Mouse (Mus musculus) cerebellum, postnatal 14 days (tissue): ENCODE measurements at regions not wholly inside any gene's neighbourhood (a gene's known extent, or its start where the extent isn't known, plus 50 kb on each side); places are given as distances from the start of the nearest gene placed in this dataset.
A peak's percentile ranks its signal among the peaks of the same experiment; 100 is the strongest.

Experiments
- DNase-seq, 2 experiments: peaks; one replicate each; pipeline ENCODE4 v3.0.0; 2021; ENCODE audit warnings: mixed read lengths in 2 of 2

DNA sequence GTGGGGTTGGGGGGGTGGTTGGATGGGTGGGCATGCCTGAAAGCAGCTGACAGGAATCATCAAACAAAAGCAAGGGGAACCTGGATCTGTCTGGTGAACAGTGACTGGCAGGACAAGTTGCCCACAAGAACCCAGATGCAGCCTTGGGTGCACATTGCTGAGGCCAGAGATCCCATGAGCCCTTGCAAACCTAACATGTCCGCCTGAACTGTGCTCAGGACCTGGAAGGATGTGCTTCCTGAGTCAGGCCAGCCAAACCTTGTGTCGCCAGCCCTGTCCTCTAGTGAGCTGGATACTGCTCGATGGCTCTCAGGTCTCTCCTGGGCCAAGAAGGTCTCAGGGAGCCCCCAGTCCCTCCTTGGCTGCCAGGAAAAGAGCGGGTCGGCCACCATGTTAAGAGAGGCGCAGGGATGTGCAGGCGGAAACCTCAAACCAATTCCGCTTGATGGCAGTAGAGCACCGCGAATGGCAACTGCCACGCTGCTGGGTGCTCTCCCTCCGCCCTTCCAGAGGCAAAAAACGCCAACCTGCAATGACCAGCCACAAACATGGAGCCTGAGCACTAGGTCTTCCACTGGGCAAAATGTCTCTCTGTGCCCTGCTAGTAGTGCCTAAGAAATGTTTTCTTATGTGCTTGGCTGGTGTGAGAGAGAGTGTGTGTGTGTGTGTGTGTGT lies 140.2 kb downstream of the Pls3 start:
- DNase-seq, result peak in 1 of 2 experiments; percentile 80

DNA sequence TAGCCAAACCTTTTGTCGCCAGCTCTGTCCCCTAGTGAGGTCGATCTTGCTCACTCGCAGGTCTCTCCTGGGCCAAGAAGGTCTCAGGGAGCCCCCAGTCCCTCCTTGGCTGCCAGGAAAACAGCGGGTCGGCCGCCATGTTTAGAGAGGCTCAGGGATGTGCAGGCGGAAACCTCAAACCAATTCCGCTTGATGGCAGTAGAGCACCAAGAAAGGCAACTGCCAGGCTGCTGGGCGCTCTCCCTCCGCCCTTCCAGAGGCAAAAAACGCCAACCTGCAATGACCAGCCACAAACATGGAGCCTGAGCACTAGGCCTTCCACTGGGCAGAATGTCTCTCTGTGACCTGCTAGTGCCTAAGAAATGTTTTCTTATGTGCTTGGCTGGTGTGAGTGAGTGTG lies 141.3 kb downstream of the Pls3 start:
- DNase-seq, result peak in 1 of 2 experiments; percentile 93

DNA sequence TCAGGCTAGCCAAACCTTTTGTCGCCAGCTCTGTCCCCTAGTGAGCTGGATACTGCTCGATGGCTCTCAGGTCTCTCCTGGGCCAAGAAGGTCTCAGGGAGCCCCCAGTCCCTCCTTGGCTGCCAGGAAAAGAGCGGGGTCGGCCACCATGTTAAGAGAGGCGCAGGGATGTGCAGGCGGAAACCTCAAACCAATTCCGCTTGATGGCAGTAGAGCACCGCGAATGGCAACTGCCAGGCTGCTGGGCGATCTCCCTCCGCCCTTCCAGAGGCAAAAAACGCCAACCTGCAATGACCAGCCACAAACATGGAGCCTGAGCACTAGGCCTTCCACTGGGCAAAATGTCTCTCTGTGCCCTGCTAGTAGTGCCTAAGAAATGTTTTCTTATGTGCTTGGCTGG lies 145.2 kb downstream of the Pls3 start:
- peak in 1 of 2 experiments; percentile 82 for DNase-seq

DNA sequence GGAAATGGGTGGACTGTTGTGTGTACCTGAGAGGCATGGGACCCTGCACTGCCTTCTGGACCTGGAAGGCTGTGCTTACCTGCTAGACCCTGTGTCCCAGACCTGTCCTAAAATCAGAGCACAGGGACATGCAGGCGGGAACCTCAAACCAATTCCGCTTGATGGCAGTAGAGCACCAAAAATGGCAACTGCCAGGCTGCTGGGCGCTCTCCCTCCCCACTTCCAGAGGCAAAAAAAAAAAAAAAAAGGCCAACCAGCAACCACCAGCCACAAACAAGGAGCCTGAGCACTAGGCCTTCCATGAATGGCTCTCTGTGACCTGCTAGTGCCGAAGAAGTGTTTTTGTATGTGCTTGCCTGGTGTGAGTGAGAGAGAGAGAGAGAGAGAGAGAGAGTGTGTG lies 146.5 kb downstream of the Pls3 start:
- peak in 1 of 2 experiments; percentile 84 for DNase-seq

DNA sequence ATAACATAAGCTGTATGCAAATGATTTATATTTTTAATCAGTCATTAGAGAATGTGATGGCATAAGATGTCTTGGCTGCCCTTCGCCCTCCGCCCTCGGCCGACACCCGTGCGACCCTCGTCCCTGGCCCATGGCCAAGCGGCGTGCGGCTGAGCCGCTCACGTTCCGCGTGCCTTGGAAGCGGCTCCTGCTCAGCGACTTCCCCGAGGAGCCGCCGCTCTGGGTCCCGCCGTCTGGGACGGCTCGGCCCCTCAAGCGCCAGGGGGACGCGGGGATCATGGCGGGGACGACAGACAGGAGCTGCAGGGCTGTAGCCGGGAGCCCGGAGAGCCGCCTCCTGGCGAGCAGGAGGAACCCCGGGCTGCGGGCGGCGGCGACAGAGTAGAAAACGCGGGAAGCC lies 145.5 kb upstream of the Rab39b start:
- DNase-seq, result peak in 1 of 2 experiments; percentile 12

DNA sequence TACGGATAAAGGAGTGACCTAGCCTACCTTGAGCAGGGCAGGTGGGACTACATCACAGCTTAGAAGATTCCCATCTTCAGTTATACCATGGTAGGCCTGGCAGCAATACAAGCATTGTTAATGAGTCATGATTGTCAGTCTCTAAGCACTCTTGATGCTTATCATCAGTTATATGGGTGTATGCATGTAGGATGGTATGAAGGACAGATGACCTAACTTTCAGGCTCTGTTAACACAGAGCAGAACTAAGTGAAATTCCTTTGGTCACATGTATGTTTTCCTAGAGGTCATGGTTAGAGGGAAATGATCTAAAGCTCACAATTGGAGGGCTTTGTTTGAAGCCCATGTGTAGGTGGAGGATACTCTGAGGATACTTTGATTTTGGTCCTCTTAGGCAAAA lies 121.9 kb upstream of the Rab39b start:
- DNase-seq, result no peak

DNA sequence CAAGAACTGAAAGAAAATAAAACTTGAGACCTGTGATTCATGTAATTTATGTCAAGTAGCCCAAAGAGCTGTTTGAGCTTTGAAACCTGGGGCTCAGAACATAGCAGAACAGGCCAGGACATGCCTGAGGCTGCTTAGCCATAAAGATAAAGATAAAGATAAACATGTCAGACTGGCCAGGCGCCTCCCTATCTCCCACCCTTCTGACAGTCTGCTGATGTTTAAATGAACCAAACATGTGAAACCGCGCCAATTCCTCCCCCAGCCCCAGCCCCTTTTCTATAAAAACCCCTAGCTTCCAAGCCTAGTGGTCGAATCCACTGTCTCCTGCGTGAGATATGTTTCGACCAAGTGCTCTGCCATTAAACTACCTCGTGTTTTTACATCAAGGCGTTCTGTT lies 97.2 kb upstream of the Rab39b start:
- peak; percentile 3 to 9 for DNase-seq

DNA sequence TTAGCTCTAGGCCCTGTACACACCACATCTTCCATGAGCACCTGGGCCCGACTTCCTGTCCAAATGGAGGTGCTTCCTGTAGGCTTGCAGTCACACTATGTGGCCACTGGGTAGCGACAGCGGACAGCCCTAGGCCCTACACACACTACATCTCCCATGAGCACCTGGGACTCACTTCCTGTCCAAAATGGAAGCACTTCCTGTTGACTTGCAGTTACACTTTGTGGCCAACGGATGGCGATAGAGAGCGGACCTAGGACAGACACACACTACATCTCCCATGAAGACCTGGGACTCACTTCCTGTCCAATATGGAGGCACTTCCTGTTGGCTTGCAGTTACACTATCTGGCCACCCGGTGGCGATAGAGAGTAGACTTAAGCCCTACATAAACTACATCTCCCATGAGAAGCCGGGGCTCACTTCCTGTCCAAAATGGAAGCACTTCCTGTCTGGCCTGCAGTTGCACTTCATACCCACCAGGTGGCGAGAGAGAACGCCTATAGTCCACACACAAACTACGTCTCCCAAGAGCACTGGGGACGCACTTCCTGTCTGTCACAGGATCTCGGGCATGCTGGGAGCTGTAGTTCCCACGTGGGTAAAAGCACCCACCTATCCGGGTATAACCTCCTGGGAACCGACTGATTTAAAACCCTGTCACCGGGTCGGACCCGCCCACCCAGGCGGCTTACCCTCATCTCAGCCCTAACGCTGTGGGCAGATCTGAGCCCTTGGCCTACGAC lies 96.1 kb upstream of the Rab39b start:
- peak; percentile 94 to 95 for DNase-seq

DNA sequence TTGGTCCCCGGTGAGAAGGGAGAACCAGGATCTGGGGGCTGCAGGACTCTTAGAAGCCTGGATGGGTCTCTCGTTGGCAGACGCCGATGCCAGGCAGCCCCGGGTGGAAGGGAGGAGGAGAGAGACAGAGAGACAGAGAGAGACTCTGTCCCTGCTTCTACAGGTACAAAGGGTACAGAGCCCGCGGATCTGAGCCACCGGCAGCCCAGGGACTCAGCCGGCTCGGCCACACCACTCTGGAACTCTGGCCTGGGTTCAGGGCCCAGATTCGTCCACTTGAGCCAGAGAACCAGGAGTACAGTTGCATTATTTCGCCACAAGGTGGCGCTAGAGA lies 95.5 kb upstream of the Rab39b start:
- no peak for DNase-seq

DNA sequence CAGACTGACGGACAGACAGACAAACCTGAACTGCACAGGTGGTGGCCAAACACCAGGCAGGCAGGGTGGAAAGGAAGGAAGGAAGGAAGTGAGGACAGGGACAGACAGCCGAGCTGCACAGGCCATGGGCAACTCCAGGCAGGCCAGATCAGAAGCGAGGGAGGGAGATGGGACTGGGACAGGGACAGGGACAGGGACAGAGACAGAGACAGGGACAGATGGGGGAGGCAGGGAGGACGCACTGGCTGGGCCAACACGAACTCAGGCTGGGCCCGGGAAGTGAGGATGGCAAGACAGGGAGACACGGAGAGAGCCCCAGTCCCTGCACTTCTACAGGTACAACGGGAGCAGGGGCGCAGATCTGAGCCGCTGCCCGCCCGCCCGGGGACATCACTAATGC lies 94.9 kb upstream of the Rab39b start:
- DNase-seq, result peak in 1 of 2 experiments; percentile 49

DNA sequence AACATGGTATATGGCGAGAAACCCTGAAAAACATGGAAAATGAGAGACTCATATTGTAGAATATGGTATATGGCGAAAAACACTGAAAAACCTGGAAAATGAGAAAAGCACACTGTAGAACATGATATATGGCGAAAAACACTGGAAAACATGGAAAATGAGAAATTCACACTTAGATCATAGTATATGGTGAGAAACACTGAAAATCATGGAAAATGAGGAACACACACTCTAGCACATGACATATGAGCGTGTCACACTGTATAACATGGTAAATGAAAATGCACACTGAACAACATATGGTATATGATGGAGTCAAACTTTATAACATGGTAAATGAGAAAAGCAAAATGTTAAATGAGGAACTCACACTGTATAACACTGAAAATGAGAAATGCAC lies 89.6 kb upstream of the Rab39b start:
- DNase-seq, result no peak

DNA sequence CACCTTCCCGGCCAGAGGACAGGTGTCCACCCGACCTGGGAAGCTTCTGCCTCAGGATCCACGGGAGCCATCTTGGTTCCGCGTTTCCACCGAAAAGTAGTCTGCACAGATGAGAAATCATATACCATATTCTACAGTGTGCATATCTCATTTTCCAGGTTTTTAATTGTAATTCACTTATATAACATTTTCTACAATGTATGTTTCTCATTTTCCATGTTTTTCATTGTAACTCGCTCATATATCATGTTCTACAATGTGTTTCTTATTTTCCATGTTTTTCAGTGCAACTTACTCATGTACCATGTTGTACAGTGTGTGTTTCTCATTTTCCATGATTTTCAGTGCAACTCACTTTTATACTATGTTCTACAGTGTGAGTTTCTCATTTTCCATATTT lies 65.4 kb upstream of the Rab39b start:
- no peak for DNase-seq
